Mouse (Mus musculus) heart, adult 10 weeks (tissue): ENCODE results near the gene Opalin. TPM values are rescaled to one million over a fixed set of nuclear protein-coding genes. Genes with fewer than 3 reads are reported as not detected.

Experiments
- polyA plus RNA-seq: library from polyadenylated mRNA; stranded (reverse); fragments of 350-450 nt; fragmentation: Illumina TruSeq; extraction: RNeasy Lipid Tissue Mini Kit (QIAGEN cat#74804); gene quantifications from one replicate; pipeline ENCODE4 v1.2.3, GENCODE M21; 2014; ENCODE audit warnings: low read depth, low replicate concordance

The Opalin gene
- not detected for polyA plus RNA-seq

DNA sequence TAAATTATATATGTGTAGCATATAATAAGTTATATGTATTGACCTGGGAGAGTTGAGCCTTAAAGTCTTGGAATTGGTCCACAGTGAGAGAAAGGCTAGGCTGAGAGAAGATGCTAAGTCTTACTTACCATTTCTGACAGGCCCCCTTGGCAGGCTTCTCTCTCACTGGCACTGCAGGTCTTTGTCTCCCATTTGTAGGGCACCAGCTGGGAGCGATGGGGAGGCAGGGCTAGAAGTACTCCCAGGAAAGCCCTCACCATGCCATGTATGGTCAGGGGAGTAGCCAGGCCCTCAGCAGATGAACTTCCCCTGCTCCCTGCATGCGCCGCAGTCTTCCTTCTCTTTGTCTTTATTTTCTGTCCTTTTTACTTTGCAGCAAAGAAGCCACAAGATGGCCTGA lies at the start of gene Opalin:
Opalin (minus strand) TSS at position 208 of the 400 bp plus-strand sequence.

DNA sequence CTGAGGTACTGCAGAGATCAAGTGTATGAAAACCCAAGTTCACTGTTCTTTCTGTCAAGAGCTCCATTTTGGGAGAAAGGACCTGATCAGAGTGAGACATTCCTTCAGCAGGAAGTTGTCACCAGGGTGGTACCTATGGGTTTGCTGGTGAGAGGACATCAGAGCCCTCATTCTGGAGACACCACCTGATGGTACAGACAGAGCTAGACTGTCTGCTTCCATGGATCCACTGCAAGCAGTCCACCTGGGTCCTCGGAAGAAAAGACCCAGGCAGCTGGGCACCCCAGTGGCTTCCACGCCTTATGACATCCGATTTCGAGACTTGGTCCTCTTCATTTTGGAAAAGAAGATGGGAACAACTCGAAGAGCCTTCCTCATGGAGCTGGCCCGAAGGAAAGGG lies 47.7 kb downstream of the Opalin start, which contains the start of gene Dntt:
Dntt (plus strand) TSS at position 57 of the 400 bp plus-strand sequence.

Other genes starting within 250 kb of the Opalin start
- gene Ccnj, start 245.8 kb downstream of the Opalin start, polyA plus RNA-seq, result 4.7 TPM
- gene Zfp518a, start 182.4 kb downstream of the Opalin start, polyA plus RNA-seq, result 6.4 TPM
- gene Blnk, start 82.6 kb downstream of the Opalin start, polyA plus RNA-seq, result 1.6 TPM
- gene Dntt, start 47.8 kb downstream of the Opalin start, polyA plus RNA-seq, result not detected
- gene Tll2, start 129.7 kb upstream of the Opalin start, polyA plus RNA-seq, result 0.18 TPM
- 71.4 TPM for gene Tm9sf3, start 186.9 kb upstream of the Opalin start, polyA plus RNA-seq